In the genomic region with DNA sequence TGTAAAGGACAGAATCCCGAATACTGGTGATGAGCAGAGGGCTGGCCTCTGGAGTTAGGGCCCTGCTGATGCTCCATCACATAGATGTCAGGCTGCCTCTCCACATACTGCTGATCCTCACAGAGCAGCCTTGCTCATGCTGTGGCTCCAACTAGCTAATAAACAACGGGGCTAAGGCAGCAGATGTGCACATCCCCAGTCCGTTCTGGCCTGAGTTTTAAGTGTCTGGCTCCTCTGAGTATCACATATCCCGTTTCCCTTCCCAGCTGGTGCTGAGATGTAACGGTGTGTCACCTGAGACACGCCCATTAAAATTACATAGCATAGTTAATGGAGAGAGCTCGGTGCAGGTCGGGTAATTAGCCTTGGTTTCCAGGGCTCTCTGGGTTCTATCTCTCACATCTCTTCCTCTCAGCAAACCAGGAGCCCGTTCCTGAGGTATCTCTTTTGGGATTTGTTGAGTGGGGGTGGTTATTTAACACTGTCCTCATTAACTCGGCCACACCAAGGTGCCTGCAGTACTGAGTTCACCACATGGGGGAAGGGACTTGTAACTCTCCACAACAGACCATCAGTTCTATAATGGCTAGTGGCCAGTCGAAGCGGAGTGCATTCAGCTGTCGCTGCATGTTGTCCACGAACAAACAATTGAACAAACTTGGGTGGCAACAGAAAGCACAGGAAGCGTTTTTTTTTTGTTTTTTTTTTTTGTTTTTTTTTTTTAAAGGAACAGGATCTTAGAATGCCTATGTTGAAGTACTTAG, we compare ENCODE assay signal across 8 mouse cellular contexts.
A peak's percentile ranks its signal among the peaks of the same experiment; 100 is the strongest.
DNase-seq lines count a peak whose midpoint lies in the region; ATAC-seq lines count a peak whose summit lies in the region.
"Had no signal": no experiment of that assay in that cellular context is flagged by ENCODE, and none has a peak within 500 bp of the region (broad histone marks: within the 10 kb centered on the region; RNA-seq: fewer than 3 reads in every experiment).

No protein-coding gene starts in this region.

- peak; percentile 44 for ATAC-seq in forebrain, embryonic 14.5 days
- ATAC-seq in neural tube, embryonic 15.5 days (ENCODE audit: low FRiP score): peak; percentile 61; the same call in 1 of the 2 replicates

- no peak overlapping the region for H3K27ac ChIP-seq in forebrain, embryonic 14.5 days (ENCODE audit: low read depth, low read length)
- H3K27ac ChIP-seq in neural tube, embryonic 15.5 days (replicated peaks): no peak overlapping the region
- H3K27ac ChIP-seq: liver, embryonic 14.5 days had no signal

- WGBS in forebrain, embryonic 14.5 days: 32% methylated on average over 15 of the region's 15 CpGs
- 26% methylated on average over 15 of the region's 15 CpGs for WGBS in neural tube, embryonic 15.5 days

- no peaks in the 10 kb centered on the region for H3K9me3 ChIP-seq in forebrain, embryonic 14.5 days (replicated peaks; ENCODE audit: control insufficient read depth, low read length)
- H3K9me3 ChIP-seq in neural tube, embryonic 15.5 days (replicated peaks): no peaks in the 10 kb centered on the region

- H3K4me1 ChIP-seq in forebrain, embryonic 14.5 days (ENCODE audit: control insufficient read depth, insufficient read depth, low read length): no peaks in the 10 kb centered on the region
- H3K4me1 ChIP-seq in neural tube, embryonic 15.5 days: peaks cover 8% of the 10 kb centered on the region

- no peak overlapping the region for H3K4me2 ChIP-seq in forebrain, embryonic 14.5 days (ENCODE audit: low read length)
- peak overlapping the region; percentile 30 for H3K4me2 ChIP-seq in neural tube, embryonic 15.5 days

- H3K4me3 ChIP-seq in forebrain, embryonic 14.5 days (ENCODE audit: low read depth, low read length): no peak overlapping the region
- H3K4me3 ChIP-seq in neural tube, embryonic 15.5 days (replicated peaks): no peak overlapping the region

- intact Hi-C loops in left cerebral cortex, postnatal 4 days (cut with DNase I): no loop called here
- intact Hi-C loops in left cerebral cortex, postnatal 25 days (cut with DNase I): no loop called here

- no peak overlapping the region for H3K9ac ChIP-seq in forebrain, embryonic 14.5 days (ENCODE audit: low read length)
- H3K9ac ChIP-seq in neural tube, embryonic 15.5 days (replicated peaks): no peak overlapping the region
- H3K9ac ChIP-seq: liver, embryonic 14.5 days had no signal

- H3K36me3 ChIP-seq in forebrain, embryonic 14.5 days (ENCODE audit: control insufficient read depth, insufficient read depth, low read length): no peaks in the 10 kb centered on the region
- no peaks in the 10 kb centered on the region for H3K36me3 ChIP-seq in neural tube, embryonic 15.5 days

- H3K27me3 ChIP-seq in forebrain, embryonic 14.5 days (replicated peaks; ENCODE audit: control insufficient read depth, insufficient read depth, low read length): no peaks in the 10 kb centered on the region
- H3K27me3 ChIP-seq in neural tube, embryonic 15.5 days (replicated peaks): no peaks in the 10 kb centered on the region

- peak; percentile 21 for DNase-seq in left cerebral cortex, postnatal 4 days
- no peak for DNase-seq in left cerebral cortex, postnatal 25 days (ENCODE audit: low spot score in 2 of 2)
- DNase-seq in forebrain, embryonic 14.5 days (ENCODE audit: low spot score): peak; percentile 33
- DNase-seq in kidney, postnatal 10 days: peak; percentile 56
- no peak for DNase-seq in spleen, postnatal 14 days (ENCODE audit: low spot score in 2 of 2)
- DNase-seq in urinary bladder, postnatal 14 days (ENCODE audit: low spot score): no peak

Comparison
In these comparisons a context has a peak if more than half of its experiments do, and no peak if none do; other contexts are left out.
1. DNase-seq: peak in left cerebral cortex, postnatal 4 days (single experiment), forebrain, embryonic 14.5 days (single experiment) and kidney, postnatal 10 days (single experiment); none in left cerebral cortex, postnatal 25 days (0 of 2), spleen, postnatal 14 days (0 of 2) and urinary bladder, postnatal 14 days (single experiment).